Mouse (Mus musculus): Measurements from ENCODE around the gene Flii. TPM values are rescaled to one million over a fixed set of nuclear protein-coding genes. Genes with fewer than 3 reads are reported as not detected.

Flii gene
- 22.9 TPM for polyA plus RNA-seq (2015; fragmentation: Illumina TruSeq; extraction: RNeasy Lipid Tissue Mini Kit (QIAGEN cat#74804); ENCODE audit: insufficient read depth, low read depth, low replicate concordance)

GRCm38 (mm10) chr11:60726601-60727391 is at the start of gene Flii:
Gene Flii, minus strand, starts transcription at chr11:60727263.

GRCm38 (mm10) chr11:60728260-60728761 is 1.2 kb upstream of the Flii start, which contains the start of gene Mief2:
Gene Mief2, plus strand, starts transcription at chr11:60728398.

GRCm38 (mm10) chr11:60699524-60700075 is 27.5 kb downstream of the Flii start, which contains the start of gene Llgl1:
Gene Llgl1, plus strand, starts transcription at chr11:60699723.

Other genes starting within 250 kb of the Flii start
- 9.5 TPM for gene Alkbh5, start 190.9 kb downstream of the Flii start, polyA plus RNA-seq (2015; fragmentation: Illumina TruSeq; extraction: RNeasy Lipid Tissue Mini Kit (QIAGEN cat#74804); ENCODE audit: insufficient read depth, low read depth, low replicate concordance)
- gene Llgl1, start 27.5 kb downstream of the Flii start, polyA plus RNA-seq (2015; fragmentation: Illumina TruSeq; extraction: RNeasy Lipid Tissue Mini Kit (QIAGEN cat#74804); ENCODE audit: insufficient read depth, low read depth, low replicate concordance): 5.1 TPM
- gene Mief2, start 1.1 kb upstream of the Flii start, polyA plus RNA-seq (2015; fragmentation: Illumina TruSeq; extraction: RNeasy Lipid Tissue Mini Kit (QIAGEN cat#74804); ENCODE audit: insufficient read depth, low read depth, low replicate concordance): 5.6 TPM
- gene Top3a, start 50.1 kb upstream of the Flii start, polyA plus RNA-seq (2015; fragmentation: Illumina TruSeq; extraction: RNeasy Lipid Tissue Mini Kit (QIAGEN cat#74804); ENCODE audit: insufficient read depth, low read depth, low replicate concordance): 1.8 TPM
- 3.7 TPM for gene Smcr8, start 50.3 kb upstream of the Flii start, polyA plus RNA-seq (2015; fragmentation: Illumina TruSeq; extraction: RNeasy Lipid Tissue Mini Kit (QIAGEN cat#74804); ENCODE audit: insufficient read depth, low read depth, low replicate concordance)
- 0.50 TPM for gene Shmt1, start 84.5 kb upstream of the Flii start, polyA plus RNA-seq (2015; fragmentation: Illumina TruSeq; extraction: RNeasy Lipid Tissue Mini Kit (QIAGEN cat#74804); ENCODE audit: insufficient read depth, low read depth, low replicate concordance)
- gene Dhrs7b, start 103.4 kb upstream of the Flii start, polyA plus RNA-seq (2015; fragmentation: Illumina TruSeq; extraction: RNeasy Lipid Tissue Mini Kit (QIAGEN cat#74804); ENCODE audit: insufficient read depth, low read depth, low replicate concordance): 4.9 TPM
- 9.3 TPM for gene Tmem11, start 152.0 kb upstream of the Flii start, polyA plus RNA-seq (2015; fragmentation: Illumina TruSeq; extraction: RNeasy Lipid Tissue Mini Kit (QIAGEN cat#74804); ENCODE audit: insufficient read depth, low read depth, low replicate concordance)
- 2.3 TPM for gene Natd1, start 187.5 kb upstream of the Flii start, polyA plus RNA-seq (2015; fragmentation: Illumina TruSeq; extraction: RNeasy Lipid Tissue Mini Kit (QIAGEN cat#74804); ENCODE audit: insufficient read depth, low read depth, low replicate concordance)
- 9.0 TPM for gene Map2k3, start 204.8 kb upstream of the Flii start, polyA plus RNA-seq (2015; fragmentation: Illumina TruSeq; extraction: RNeasy Lipid Tissue Mini Kit (QIAGEN cat#74804); ENCODE audit: insufficient read depth, low read depth, low replicate concordance)